Mouse (Mus musculus): Measurements from ENCODE around the gene Zmym3.

Zmym3 gene

GRCm38 (mm10) chrX:101420700-101421095, at the start of gene Zmym3:
Gene Zmym3, minus strand, starts transcription at chrX:101420849.
- DNase-seq (ENCODE audit: low spot score in 2 of 2), result no peak

- DNase-seq (ENCODE audit: low spot score in 2 of 2), result no peak
These were observed 30.9 kb upstream of the Zmym3 start for GRCm38 (mm10) chrX:101451591-101451990.

GRCm38 (mm10) chrX:101451147-101451546, 30.5 kb upstream of the Zmym3 start:
- no peak for DNase-seq (ENCODE audit: low spot score in 2 of 2)

GRCm38 (mm10) chrX:101448886-101449475, 28.3 kb upstream of the Zmym3 start, which contains the start of gene Itgb1bp2:
Gene Itgb1bp2, plus strand, starts transcription at chrX:101449088.
- DNase-seq (ENCODE audit: low spot score in 2 of 2), result no peak

DNA sequence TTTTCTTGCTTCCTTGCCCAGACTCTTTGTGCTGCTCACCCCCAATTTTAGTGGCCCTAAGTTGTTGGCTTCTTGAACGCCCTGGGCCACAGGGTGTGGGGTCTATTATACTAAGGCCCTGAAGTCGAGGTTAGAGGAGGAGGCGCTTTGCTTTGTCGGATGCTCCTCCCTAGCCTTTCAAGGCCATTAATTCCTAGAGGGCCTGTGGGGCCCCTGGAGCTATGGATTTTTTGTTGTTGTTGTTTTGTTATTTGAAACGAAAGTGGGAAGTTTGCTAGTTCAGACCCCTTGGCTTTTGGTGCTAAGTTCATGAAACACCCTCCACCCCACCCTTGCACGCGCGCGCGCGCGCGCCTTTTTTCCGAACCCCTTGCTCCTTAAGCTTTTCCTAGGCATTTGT, 9.3 kb upstream of the Zmym3 start:
- peak; percentile 23 to 62 for DNase-seq (ENCODE audit: low spot score in 2 of 2)

DNA sequence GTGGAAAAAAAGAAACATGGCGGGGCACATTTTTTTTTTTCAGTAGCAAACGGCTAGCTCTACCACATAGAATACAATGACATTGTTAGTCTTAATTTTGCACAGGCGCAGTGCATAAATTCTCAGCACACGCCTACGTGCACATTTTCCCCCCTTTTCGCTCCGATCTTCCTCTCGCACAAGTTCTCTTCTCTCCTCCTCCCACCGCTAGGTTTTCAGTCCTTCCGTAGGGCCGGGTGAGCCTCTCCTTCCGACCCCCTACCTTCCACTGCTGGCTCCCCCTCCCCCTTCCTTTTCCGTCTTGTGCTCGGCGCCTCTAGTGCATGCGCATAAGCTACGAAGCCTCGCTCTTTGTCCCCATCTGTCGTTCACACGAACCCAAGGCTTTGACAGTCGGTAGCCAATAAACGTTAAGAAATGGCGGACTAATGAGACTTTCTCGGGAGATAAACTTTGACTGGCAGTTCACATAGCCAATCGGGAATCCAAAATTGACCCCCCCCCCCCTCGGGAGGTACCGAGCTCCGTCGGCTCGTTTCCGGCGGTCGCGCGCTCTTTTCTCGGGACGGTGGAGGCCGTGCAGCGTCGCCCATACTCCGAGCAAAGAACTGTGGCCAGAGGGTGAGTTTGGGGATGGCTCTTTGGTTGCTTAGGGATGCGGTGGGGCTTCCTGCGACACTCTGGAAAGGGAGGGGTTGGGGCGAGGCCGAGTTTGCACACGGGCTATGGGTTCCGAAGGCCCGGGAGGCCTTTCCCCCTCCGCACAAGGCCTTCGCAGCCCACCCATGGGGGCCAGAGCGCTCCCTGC, 8.7 kb upstream of the Zmym3 start, which contains the start of gene Nono:
Gene Nono, plus strand, starts transcription at position 177 of the 808 bp plus-strand sequence.
- DNase-seq (ENCODE audit: low spot score in 2 of 2), result peak; percentile 77 to 86

DNA sequence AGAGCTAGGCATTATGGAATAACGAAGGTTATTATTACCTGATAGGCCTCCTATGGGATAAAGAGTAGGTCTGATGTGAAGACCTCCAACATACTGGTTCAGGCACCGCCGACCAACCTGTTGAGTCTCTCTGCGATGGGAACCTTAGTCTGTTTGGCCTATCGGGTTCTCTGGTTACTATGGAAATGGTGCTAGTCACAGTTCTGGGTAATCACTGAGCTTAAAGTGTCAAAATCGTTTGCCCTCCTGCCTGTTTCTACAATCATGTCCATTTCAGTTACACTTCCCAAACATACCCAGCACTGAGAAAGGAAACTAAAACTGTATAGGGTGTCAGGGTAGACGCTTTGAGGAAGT, 8.1 kb upstream of the Zmym3 start:
- DNase-seq (ENCODE audit: low spot score in 2 of 2), result peak in 1 of 2 experiments; percentile 13

DNA sequence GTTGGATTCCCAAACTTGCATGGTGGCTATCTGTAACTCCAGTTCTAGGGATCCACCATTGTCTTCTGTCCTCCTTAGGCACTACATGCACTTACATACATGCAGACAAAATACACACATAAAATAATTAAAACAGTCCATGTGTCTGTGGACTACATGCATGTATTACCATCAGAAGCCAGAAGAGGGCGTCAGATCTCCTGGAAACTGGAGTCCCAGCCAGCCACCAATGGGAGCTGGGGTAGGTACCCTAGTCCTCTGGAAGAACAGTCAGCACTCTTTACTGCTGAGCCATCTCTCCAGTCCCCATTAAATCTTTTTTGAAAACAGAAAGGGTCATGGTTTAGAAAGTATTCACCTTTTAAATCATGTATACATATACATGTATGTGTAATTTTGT, 7.1 kb upstream of the Zmym3 start:
- peak; percentile 24 to 68 for DNase-seq (ENCODE audit: low spot score in 2 of 2)

DNA sequence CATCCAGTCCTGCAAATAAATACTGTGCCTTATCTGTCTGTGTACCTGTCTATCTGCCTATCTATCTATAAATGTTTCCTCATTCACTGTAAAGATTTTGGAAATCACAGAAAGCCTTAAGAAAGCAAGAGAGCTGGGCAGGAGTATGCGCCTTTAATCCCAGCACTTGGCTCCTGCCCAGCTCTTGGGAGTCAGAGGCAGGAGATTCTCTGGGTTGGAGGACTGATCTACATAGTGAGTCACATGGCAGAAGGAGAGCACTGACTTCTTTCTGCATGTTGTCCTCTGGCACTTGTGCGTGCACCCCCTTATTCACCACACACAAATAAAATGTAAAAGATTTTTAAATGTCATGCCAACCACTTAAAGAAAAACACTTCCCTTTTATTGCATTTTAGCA, 2.8 kb upstream of the Zmym3 start:
- no peak for DNase-seq (ENCODE audit: low spot score in 2 of 2)

GRCm38 (mm10) chrX:101419725-101420699, 637 bp downstream of the Zmym3 start:
- peak; percentile 79 to 88 for DNase-seq (ENCODE audit: low spot score in 2 of 2)

DNA sequence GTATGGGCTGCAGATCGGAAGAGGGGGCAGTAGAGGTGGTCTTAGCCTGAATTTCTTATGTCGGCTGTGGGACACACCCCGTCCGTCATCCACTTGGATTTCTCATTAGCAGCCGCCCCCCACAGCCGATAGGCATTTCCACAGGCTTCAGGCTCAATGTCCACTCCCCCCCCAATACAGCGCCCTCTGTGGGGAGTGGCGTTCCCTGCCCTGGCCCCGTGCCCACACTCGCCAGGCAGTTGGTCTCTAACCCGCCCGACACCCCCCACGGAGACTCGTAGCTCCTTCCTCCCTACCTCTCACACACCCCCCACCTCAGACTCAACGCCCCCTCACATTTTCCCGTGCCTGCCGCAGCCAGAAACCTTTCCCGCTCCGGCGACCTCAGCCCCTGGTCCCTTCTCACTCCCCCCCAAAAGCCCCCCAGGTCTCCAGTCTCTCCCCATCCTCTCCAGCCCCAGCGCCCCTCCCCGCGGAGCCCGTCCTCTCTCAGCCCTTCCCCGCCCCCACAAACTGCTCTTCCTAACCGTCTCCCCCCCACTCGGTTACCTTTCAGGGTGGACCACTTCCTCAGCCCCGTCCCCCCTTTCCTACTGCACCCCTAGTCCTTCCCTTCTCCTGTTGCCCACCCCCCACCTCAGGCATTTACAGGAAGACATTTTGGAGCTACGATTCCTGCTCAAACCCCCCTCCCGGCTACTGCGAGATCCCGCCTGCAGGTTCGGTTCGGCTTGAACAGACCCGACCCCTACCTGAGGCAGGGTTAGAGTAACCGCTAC, 1.5 kb downstream of the Zmym3 start:
- peak; percentile 43 to 70 for DNase-seq (ENCODE audit: low spot score in 2 of 2)

GRCm38 (mm10) chrX:101396459-101396858, 24.2 kb downstream of the Zmym3 start:
- DNase-seq (ENCODE audit: low spot score in 2 of 2), result no peak

DNA sequence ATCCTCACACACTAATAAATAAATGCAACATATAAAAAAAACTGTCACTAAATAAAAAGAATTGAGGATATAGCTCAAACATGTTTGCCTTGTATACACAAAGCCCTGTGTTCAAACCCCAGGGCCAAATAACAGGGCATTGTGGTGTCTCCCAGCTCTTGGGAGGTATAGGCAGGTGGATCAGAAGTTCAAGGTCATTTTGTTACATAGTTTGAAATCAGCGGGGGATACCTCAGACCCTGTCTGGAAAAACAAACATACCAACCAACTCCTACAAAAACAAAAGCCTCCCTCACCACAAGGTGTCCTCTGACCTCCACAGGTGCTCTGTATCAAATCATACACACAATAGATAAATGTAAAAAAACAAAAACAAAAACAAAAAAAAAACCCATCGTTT, 26.3 kb downstream of the Zmym3 start:
- DNase-seq (ENCODE audit: low spot score in 2 of 2), result no peak

- DNase-seq (ENCODE audit: low spot score in 2 of 2), result no peak
These were observed 31.6 kb downstream of the Zmym3 start for GRCm38 (mm10) chrX:101388866-101389537.

DNA sequence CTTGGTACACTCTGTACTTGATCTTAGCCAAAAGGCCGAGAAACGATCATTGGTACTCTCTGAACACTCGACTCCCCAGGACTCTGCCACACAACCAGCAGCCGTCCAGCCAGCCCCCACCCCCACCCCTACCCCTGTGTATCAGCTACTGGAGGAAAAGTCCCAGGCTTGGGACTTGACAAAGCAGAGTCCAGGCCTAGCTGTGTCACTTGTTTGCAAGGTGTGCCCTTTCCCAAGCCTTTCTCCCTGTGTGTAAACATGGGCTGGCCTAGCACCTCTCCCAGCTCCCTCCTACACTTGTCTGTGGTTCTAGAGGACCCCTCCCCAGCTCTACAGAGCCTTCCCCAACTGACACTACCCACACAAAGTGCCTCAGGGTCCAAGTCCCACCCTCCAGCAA, 34.4 kb downstream of the Zmym3 start:
- DNase-seq (ENCODE audit: low spot score in 2 of 2), result no peak

DNA sequence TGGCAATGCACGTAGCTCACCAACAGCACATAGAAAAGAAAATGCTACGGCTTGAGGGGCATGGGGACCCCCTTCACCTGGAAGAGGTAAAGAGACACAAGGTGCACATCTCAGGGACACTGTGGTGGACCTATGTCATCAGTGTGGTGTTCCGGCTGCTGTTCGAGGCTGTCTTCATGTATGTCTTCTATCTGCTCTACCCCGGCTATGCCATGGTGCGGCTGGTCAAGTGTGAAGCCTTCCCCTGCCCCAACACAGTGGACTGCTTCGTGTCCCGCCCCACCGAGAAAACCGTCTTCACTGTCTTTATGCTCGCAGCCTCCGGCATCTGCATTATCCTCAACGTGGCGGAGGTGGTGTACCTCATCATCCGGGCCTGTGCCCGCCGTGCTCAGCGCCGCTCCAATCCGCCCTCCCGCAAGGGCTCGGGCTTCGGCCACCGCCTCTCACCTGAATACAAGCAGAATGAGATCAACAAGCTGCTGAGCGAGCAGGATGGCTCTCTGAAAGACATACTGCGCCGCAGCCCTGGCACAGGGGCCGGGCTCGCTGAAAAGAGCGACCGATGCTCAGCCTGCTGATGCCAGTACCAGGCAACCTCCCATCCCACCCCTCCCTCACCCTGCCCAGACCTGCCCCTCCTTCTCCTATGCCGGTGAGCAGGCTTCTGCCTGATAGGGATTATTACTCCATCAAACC, 36.1 kb downstream of the Zmym3 start:
- no peak for DNase-seq (ENCODE audit: low spot score in 2 of 2)

GRCm38 (mm10) chrX:101383455-101383854, 37.2 kb downstream of the Zmym3 start:
- no peak for DNase-seq (ENCODE audit: low spot score in 2 of 2)

- no peak for DNase-seq (ENCODE audit: low spot score in 2 of 2)
These were observed 40.9 kb downstream of the Zmym3 start for GRCm38 (mm10) chrX:101379744-101380143.

- no peak for DNase-seq (ENCODE audit: low spot score in 2 of 2)
These were observed 43.6 kb downstream of the Zmym3 start for GRCm38 (mm10) chrX:101377076-101377475.
